Mouse (Mus musculus): ENCODE measurements around the gene Auts2. TPM values are rescaled to one million over a fixed set of nuclear protein-coding genes. Genes with fewer than 3 reads are reported as not detected.

Gene Auts2
- polyA plus RNA-seq, 1 experiment from 2014 or later: 17.0 TPM

GRCm38 (mm10) chr5:131415902-131416545 is 1127.1 kb downstream of the Auts2 start:
- no peak overlapping the region for H3K4me2 ChIP-seq
- no peak for ATAC-seq (ENCODE audit: borderline replicate concordance, extremely low read depth, low FRiP score, low TSS enrichment)
- H3K27me3 ChIP-seq: no peaks in the 10 kb centered on the region
- 78% methylated on average over 1 of the region's 1 CpGs for WGBS
- no peak overlapping the region for H3K4me3 ChIP-seq
- no peaks in the 10 kb centered on the region for H3K36me3 ChIP-seq
- no peak overlapping the region for H3K27ac ChIP-seq
- H3K4me1 ChIP-seq: no peaks in the 10 kb centered on the region
- H3K9ac ChIP-seq: no peak overlapping the region
- no peaks in the 10 kb centered on the region for H3K9me3 ChIP-seq

GRCm38 (mm10) chr5:131398250-131398649 is 1144.9 kb downstream of the Auts2 start:
- Histone ChIP-seq H3K27me3 (no peaks in the 10 kb centered on the region), H3K4me3 (no peak overlapping the region), H3K9ac (no peak overlapping the region), H3K4me2 (no peak overlapping the region), H3K36me3 (no peaks in the 10 kb centered on the region), H3K4me1 (no peaks in the 10 kb centered on the region), H3K9me3 (no peaks in the 10 kb centered on the region), H3K27ac (no peak overlapping the region)
- WGBS: 36% methylated on average over 3 of the region's 3 CpGs
- ATAC-seq (ENCODE audit: borderline replicate concordance, extremely low read depth, low FRiP score, low TSS enrichment): no peak

GRCm38 (mm10) chr5:131395756-131396155 is 1147.4 kb downstream of the Auts2 start:
- Histone ChIP-seq H3K36me3 (no peaks in the 10 kb centered on the region), H3K4me2 (no peak overlapping the region), H3K9ac (no peak overlapping the region), H3K9me3 (no peaks in the 10 kb centered on the region), H3K27me3 (no peaks in the 10 kb centered on the region), H3K27ac (no peak overlapping the region), H3K4me3 (no peak overlapping the region), H3K4me1 (no peaks in the 10 kb centered on the region)
- WGBS: 79% methylated on average over 8 of the region's 8 CpGs
- no peak for ATAC-seq (ENCODE audit: borderline replicate concordance, extremely low read depth, low FRiP score, low TSS enrichment)

Data from lung, embryonic 15.5 days (tissue).